Mouse (Mus musculus): ENCODE measurements around the gene Xrra1. TPM values are rescaled to one million over a fixed set of nuclear protein-coding genes. Genes with fewer than 3 reads are reported as not detected.

Gene Xrra1
- polyA plus RNA-seq, 1 experiment from 2014 or later, result not detected

GRCm38 (mm10) chr7:99851618-99852017 is 7.3 kb upstream of the Xrra1 start:
- Histone ChIP-seq H3K36me3 (peaks cover 60% of the 10 kb centered on the region), H3K9me3 (replicated peaks) (no peaks in the 10 kb centered on the region), H3K4me1 (replicated peaks) (peaks cover 16% of the 10 kb centered on the region), H3K27ac (no peak overlapping the region), H3K27me3 (no peaks in the 10 kb centered on the region), H3K9ac (no peak overlapping the region), H3K4me2 (no peak overlapping the region), H3K4me3 (replicated peaks) (no peak overlapping the region)
- DNase-seq, result no peak
- 56% methylated on average over 6 of the region's 6 CpGs for WGBS (ENCODE audit: insufficient replicate concordance)
- ATAC-seq (ENCODE audit: low read depth), result no peak

DNA sequence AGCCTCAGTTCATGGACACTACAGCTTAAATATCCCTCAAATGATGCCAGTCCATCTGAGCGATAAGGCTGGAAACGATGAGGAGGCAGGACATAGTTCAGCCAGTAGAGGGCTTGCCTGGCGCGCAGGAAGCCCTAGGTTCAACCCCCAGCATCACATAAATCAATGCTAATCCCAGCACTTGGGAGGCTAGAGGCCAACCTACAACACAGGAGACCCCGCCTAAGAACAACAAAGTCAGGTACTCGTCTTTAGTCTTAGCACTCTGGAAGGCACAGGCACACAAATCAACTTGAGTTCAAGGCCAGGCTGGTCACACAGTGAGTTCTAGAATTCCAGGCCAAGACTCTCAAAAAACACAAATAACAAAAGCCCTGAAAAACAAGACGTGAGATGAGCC is 5.6 kb upstream of the Xrra1 start:
- H3K4me3 ChIP-seq (replicated peaks), result no peak overlapping the region
- H3K9ac ChIP-seq, result no peak overlapping the region
- H3K9me3 ChIP-seq (replicated peaks), result no peaks in the 10 kb centered on the region
- H3K27me3 ChIP-seq, result no peaks in the 10 kb centered on the region
- no peak for DNase-seq
- H3K27ac ChIP-seq, result no peak overlapping the region
- H3K4me2 ChIP-seq, result no peak overlapping the region
- WGBS (ENCODE audit: insufficient replicate concordance), result 80% methylated on average over 7 of the region's 7 CpGs
- ATAC-seq (ENCODE audit: low read depth), result no peak
- peaks cover 28% of the 10 kb centered on the region for H3K4me1 ChIP-seq (replicated peaks)
- H3K36me3 ChIP-seq, result peaks cover 50% of the 10 kb centered on the region

DNA sequence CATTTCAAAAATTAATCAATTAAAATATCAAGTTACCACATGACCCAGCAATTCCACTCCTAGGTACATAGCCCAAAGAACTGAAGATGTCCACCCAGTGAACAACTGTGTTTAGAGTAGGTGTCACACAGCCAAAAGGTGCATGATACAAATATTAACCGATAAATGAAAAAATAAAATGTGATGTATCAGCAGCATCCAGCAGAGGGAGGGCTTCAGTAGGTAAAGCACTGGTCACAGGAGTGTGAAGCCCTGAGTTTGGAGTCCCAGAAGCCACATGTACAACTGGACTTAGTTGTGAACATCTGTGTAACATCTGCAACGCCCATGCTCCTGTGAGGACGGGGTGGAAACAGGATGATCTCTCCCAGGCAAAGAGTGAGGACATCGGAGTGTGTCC is 4.6 kb upstream of the Xrra1 start:
- Histone ChIP-seq H3K27ac (no peak overlapping the region), H3K27me3 (no peaks in the 10 kb centered on the region), H3K4me1 (replicated peaks) (peaks cover 29% of the 10 kb centered on the region), H3K9me3 (replicated peaks) (no peaks in the 10 kb centered on the region), H3K36me3 (peaks cover 42% of the 10 kb centered on the region), H3K4me2 (no peak overlapping the region), H3K4me3 (replicated peaks) (no peak overlapping the region), H3K9ac (no peak overlapping the region)
- ATAC-seq (ENCODE audit: low read depth), result no peak
- 90% methylated on average over 4 of the region's 4 CpGs for WGBS (ENCODE audit: insufficient replicate concordance)
- DNase-seq, result no peak

- Histone ChIP-seq H3K9me3 (replicated peaks) (no peaks in the 10 kb centered on the region), H3K4me1 (replicated peaks) (peaks cover 30% of the 10 kb centered on the region), H3K27ac (no peak overlapping the region), H3K27me3 (0 out of 2 replicates have a peak, but pooled peaks cover 4% of the 10 kb centered on the region), H3K4me2 (peak overlapping the region; percentile 49), H3K4me3 (replicated peaks) (peak overlapping the region; percentile 30), H3K36me3 (peaks cover 36% of the 10 kb centered on the region), H3K9ac (peak overlapping the region; percentile 39; the same call in 1 of the 2 replicates)
- 67% methylated on average over 14 of the region's 14 CpGs for WGBS (ENCODE audit: insufficient replicate concordance)
- ATAC-seq (ENCODE audit: low read depth) (no peak), DNase-seq (no peak)
These were observed 2.6 kb upstream of the Xrra1 start for GRCm38 (mm10) chr7:99856266-99856861.

- Histone ChIP-seq H3K4me3 (replicated peaks) (peak overlapping the region; percentile 89), H3K27ac (peak overlapping the region; percentile 73), H3K36me3 (peaks cover 28% of the 10 kb centered on the region), H3K4me2 (peak overlapping the region; percentile 91), H3K27me3 (peaks cover 12% of the 10 kb centered on the region; the same call in 1 of the 2 replicates), H3K9ac (peak overlapping the region; percentile 92), H3K9me3 (replicated peaks) (no peaks in the 10 kb centered on the region), H3K4me1 (replicated peaks) (peaks cover 26% of the 10 kb centered on the region)
- DNase-seq, result no peak
- ATAC-seq (ENCODE audit: low read depth), result peak; percentile 54
- 1% methylated on average over 19 of the region's 19 CpGs for WGBS (ENCODE audit: insufficient replicate concordance)
These were observed 622 bp upstream of the Xrra1 start for GRCm38 (mm10) chr7:99858175-99858812.

- WGBS (ENCODE audit: insufficient replicate concordance), result 28% methylated on average over 7 of the region's 7 CpGs
- H3K4me3 ChIP-seq (replicated peaks), result no peak within 1 kb of the TSS
These were observed 4.4 kb downstream of the Xrra1 start, which contains the start of gene Spcs2 for GRCm38 (mm10) chr7:99863362-99863761. Spcs2 (minus strand) TSS chr7:99863462.

GRCm38 (mm10) chr7:99864241-99865028 is 5.5 kb downstream of the Xrra1 start:
- 58% methylated on average over 11 of the region's 11 CpGs for WGBS (ENCODE audit: insufficient replicate concordance)
- no peak overlapping the region for H3K4me2 ChIP-seq
- no peak overlapping the region for H3K9ac ChIP-seq
- H3K4me1 ChIP-seq (replicated peaks), result no peaks in the 10 kb centered on the region
- no peaks in the 10 kb centered on the region for H3K9me3 ChIP-seq (replicated peaks)
- H3K4me3 ChIP-seq (replicated peaks), result no peak overlapping the region
- no peaks in the 10 kb centered on the region for H3K36me3 ChIP-seq
- H3K27ac ChIP-seq, result no peak overlapping the region
- no peak for ATAC-seq (ENCODE audit: low read depth)
- DNase-seq, result no peak
- peaks cover 13% of the 10 kb centered on the region; the same call in 1 of the 2 replicates for H3K27me3 ChIP-seq

More at GRCm38 (mm10) chr7:99863362-99863761, 4.4 kb downstream of the Xrra1 start, which contains the start of gene Spcs2:
- Histone ChIP-seq H3K9me3 (replicated peaks) (no peaks in the 10 kb centered on the region), H3K27ac (no peak within 1 kb of the TSS), H3K36me3 (no peaks in the 10 kb centered on the region), H3K27me3 (peaks cover 13% of the 10 kb centered on the region; the same call in 1 of the 2 replicates), H3K4me1 (replicated peaks) (peaks cover 5% of the 10 kb centered on the region), H3K4me2 (no peak within 1 kb of the TSS), H3K9ac (no peak within 1 kb of the TSS)
- no peak for ATAC-seq (ENCODE audit: low read depth)
- no peak for DNase-seq

DNA sequence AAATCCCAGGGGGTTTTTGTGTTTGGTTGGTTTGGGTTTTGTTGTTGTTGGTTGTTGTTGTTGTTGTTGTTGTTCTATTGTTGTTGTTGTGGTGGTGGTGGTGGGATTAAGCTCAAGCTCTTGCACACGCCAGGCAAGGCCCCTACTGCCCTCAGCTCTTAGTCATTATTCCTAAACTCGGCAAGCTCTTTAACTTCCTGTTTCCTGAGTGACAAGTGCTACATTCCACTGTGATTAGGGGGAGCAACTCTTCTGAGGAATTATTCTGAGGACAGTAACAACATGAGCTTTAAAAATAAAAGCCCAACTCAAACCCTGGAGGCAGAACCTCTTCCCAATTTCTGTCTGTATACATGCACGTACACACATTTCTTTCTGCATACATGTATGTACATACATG is 6.3 kb downstream of the Xrra1 start:
- 41% methylated on average over 3 of the region's 3 CpGs for WGBS (ENCODE audit: insufficient replicate concordance)
- ATAC-seq (ENCODE audit: low read depth), result no peak
- no peak for DNase-seq
- Histone ChIP-seq H3K9ac (no peak overlapping the region), H3K27ac (no peak overlapping the region), H3K36me3 (no peaks in the 10 kb centered on the region), H3K9me3 (replicated peaks) (no peaks in the 10 kb centered on the region), H3K4me3 (replicated peaks) (no peak overlapping the region), H3K27me3 (peaks cover 13% of the 10 kb centered on the region; the same call in 1 of the 2 replicates), H3K4me1 (replicated peaks) (no peaks in the 10 kb centered on the region), H3K4me2 (no peak overlapping the region)

DNA sequence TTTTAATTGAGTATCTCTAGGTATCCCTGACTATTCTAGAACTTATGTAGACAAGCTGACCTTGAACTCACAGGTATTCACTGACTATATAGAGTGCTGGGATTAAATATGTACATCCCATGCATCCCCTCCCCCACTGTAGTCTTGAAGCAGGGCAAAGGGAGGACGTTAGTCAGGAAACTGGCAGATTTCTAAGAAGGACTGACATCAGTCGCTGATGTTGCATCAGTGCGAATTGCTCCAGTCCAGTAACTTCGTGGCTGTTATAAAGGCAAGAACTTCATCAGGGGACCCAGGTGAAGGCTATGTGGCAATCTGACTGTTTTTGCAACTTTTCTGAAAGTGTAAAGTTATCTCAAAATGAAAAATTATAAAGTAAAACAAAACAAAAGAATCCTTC is 10.4 kb downstream of the Xrra1 start:
- Histone ChIP-seq H3K4me3 (replicated peaks) (no peak overlapping the region), H3K27ac (no peak overlapping the region), H3K4me1 (replicated peaks) (no peaks in the 10 kb centered on the region), H3K9me3 (replicated peaks) (no peaks in the 10 kb centered on the region), H3K9ac (no peak overlapping the region), H3K36me3 (no peaks in the 10 kb centered on the region), H3K27me3 (no peaks in the 10 kb centered on the region), H3K4me2 (no peak overlapping the region)
- ATAC-seq (ENCODE audit: low read depth) (no peak), DNase-seq (no peak)
- 40% methylated on average over 4 of the region's 4 CpGs for WGBS (ENCODE audit: insufficient replicate concordance)

DNA sequence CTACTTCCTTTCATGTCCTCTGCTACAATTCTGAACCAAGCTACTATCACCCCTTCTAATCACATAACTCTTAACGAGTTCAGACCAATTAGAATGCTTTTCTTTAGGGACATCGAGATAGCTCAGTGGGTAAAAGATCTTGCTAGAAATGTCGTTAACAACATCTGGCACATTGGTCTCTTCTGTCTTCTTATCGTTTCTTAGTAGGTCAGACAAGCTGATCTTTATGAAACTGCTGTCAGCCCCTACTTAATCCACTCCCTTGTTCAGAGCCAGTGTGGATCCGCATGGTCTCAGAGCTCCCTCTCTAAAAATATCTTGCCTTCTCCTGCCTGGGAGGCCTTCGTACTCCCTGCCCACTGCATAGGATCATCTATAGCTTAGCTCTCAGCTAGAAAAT is 15.0 kb downstream of the Xrra1 start:
- Histone ChIP-seq H3K4me1 (replicated peaks) (no peaks in the 10 kb centered on the region), H3K4me2 (no peak overlapping the region), H3K9ac (no peak overlapping the region), H3K36me3 (no peaks in the 10 kb centered on the region), H3K9me3 (replicated peaks) (no peaks in the 10 kb centered on the region), H3K4me3 (replicated peaks) (no peak overlapping the region), H3K27me3 (0 out of 2 replicates have a peak, but pooled peaks cover 8% of the 10 kb centered on the region), H3K27ac (no peak overlapping the region)
- WGBS (ENCODE audit: insufficient replicate concordance), result 60% methylated on average over 6 of the region's 6 CpGs
- no peak for DNase-seq
- no peak for ATAC-seq (ENCODE audit: low read depth)

DNA sequence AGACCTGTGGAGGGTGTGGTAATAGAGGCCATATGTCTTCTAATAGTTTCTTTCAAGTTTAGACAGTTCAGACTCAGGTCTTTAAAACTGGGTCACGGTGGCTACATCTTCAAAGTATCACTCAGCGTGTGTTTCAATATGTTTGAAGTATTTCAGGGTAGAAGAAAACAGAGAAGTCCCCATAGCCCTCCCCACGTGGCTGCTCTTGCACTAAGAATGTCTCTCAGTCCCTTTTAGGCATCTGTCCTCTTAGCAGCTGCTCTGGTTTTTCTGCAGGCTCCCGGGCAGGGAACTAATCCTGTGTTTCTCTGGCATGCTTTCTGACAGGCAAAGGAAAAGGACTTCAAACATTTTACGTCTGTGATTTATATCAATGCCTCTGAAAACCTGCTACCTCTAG is 17.0 kb downstream of the Xrra1 start:
- ATAC-seq (ENCODE audit: low read depth) (no peak), DNase-seq (no peak)
- Histone ChIP-seq H3K36me3 (no peaks in the 10 kb centered on the region), H3K4me2 (no peak overlapping the region), H3K9me3 (replicated peaks) (no peaks in the 10 kb centered on the region), H3K27ac (no peak overlapping the region), H3K9ac (no peak overlapping the region), H3K27me3 (0 out of 2 replicates have a peak, but pooled peaks cover 8% of the 10 kb centered on the region), H3K4me1 (replicated peaks) (no peaks in the 10 kb centered on the region), H3K4me3 (replicated peaks) (no peak overlapping the region)
- 47% methylated on average over 5 of the region's 5 CpGs for WGBS (ENCODE audit: insufficient replicate concordance)
